Comparison of ENCODE assay signal across 7 mouse cellular contexts in genomic region chr7:44815721-44816469, GRCm38 (mm10). TPM values are rescaled to one million over a fixed set of nuclear protein-coding genes. Genes with fewer than 3 reads are reported as not detected.
DNase-seq lines count a peak whose midpoint lies in the region; ATAC-seq lines count a peak whose summit lies in the region.

Gene Nup62 (plus strand): TSS chr7:44816088.
Gene Il4i1 (plus strand): TSS chr7:44816387.

- H3K9ac ChIP-seq in embryonic facial prominence, embryonic 11.5 days (replicated peaks; ENCODE audit: low read length) = peak within 1 kb of the TSS; percentile 98
- H3K9ac ChIP-seq in midbrain, embryonic 13.5 days (replicated peaks) = peak within 1 kb of the TSS; percentile 92

- H3K9me3 ChIP-seq in embryonic facial prominence, embryonic 11.5 days (replicated peaks; ENCODE audit: control insufficient read depth, low read length) = no peaks in the 10 kb centered on the region
- H3K9me3 ChIP-seq in limb, embryonic 10.5 days (replicated peaks) = no peaks in the 10 kb centered on the region
- no peaks in the 10 kb centered on the region for H3K9me3 ChIP-seq in midbrain, embryonic 13.5 days

- H3K27ac ChIP-seq in embryonic facial prominence, embryonic 11.5 days (replicated peaks; ENCODE audit: low read depth, low read length) = peak within 1 kb of the TSS; percentile 97
- H3K27ac ChIP-seq in limb, embryonic 10.5 days = peak within 1 kb of the TSS; percentile 100
- peak within 1 kb of the TSS; percentile 93 for H3K27ac ChIP-seq in midbrain, embryonic 13.5 days

- H3K4me3 ChIP-seq in embryonic facial prominence, embryonic 11.5 days (ENCODE audit: low read depth, low read length) = peak within 1 kb of the TSS; percentile 61
- peak within 1 kb of the TSS; percentile 89 for H3K4me3 ChIP-seq in limb, embryonic 10.5 days
- H3K4me3 ChIP-seq in midbrain, embryonic 13.5 days (replicated peaks) = peak within 1 kb of the TSS; percentile 90

- ATAC-seq in embryonic facial prominence, embryonic 11.5 days (replicated peaks; ENCODE audit: insufficient number of reproducible peaks, low FRiP score, low TSS enrichment, low read depth) = peak; percentile 95
- ATAC-seq in granulocyte monocyte progenitor cell, adult 5-6 weeks (replicated peaks; ENCODE audit: poor library complexity, severe bottlenecking) = peak; percentile 86
- ATAC-seq in midbrain, embryonic 13.5 days = peak; percentile 96

- no peaks in the 10 kb centered on the region for H3K36me3 ChIP-seq in embryonic facial prominence, embryonic 11.5 days (replicated peaks; ENCODE audit: control insufficient read depth, insufficient read depth, low read depth, low read length)
- peaks cover 54% of the 10 kb centered on the region for H3K36me3 ChIP-seq in limb, embryonic 10.5 days
- peaks cover 5% of the 10 kb centered on the region for H3K36me3 ChIP-seq in midbrain, embryonic 13.5 days

- H3K4me2 ChIP-seq in embryonic facial prominence, embryonic 11.5 days (ENCODE audit: low read depth, low read length) = peak within 1 kb of the TSS; percentile 61
- H3K4me2 ChIP-seq in midbrain, embryonic 13.5 days (replicated peaks) = peak within 1 kb of the TSS; percentile 83

- no peaks in the 10 kb centered on the region for H3K27me3 ChIP-seq in embryonic facial prominence, embryonic 11.5 days (ENCODE audit: control insufficient read depth, insufficient read depth, low read length)
- H3K27me3 ChIP-seq in limb, embryonic 10.5 days (ENCODE audit: low read depth, poor library complexity, severe bottlenecking) = no peaks in the 10 kb centered on the region
- no peaks in the 10 kb centered on the region for H3K27me3 ChIP-seq in midbrain, embryonic 13.5 days

- H3K4me1 ChIP-seq in embryonic facial prominence, embryonic 11.5 days (ENCODE audit: control insufficient read depth, insufficient read depth, low read length) = peaks cover 14% of the 10 kb centered on the region
- peaks cover 47% of the 10 kb centered on the region for H3K4me1 ChIP-seq in limb, embryonic 10.5 days
- H3K4me1 ChIP-seq in midbrain, embryonic 13.5 days (replicated peaks) = peaks cover 49% of the 10 kb centered on the region

- peak; percentile 100 for DNase-seq in adrenal gland, postnatal 14 days
- peak; percentile 100 for DNase-seq in embryonic facial prominence, embryonic 11.5 days (ENCODE audit: low spot score)
- DNase-seq in kidney, adult 11 months = peak; percentile 99
- peak; percentile 100 for DNase-seq in limb, embryonic 10.5 days (ENCODE audit: low spot score)
- DNase-seq in spleen, adult 12 weeks (ENCODE audit: low spot score) = peak; percentile 94

- WGBS in embryonic facial prominence, embryonic 11.5 days = under 1% methylated on average over 57 of the region's 62 CpGs
- WGBS in limb, embryonic 10.5 days = under 1% methylated on average over 62 of the region's 62 CpGs
- WGBS in midbrain, embryonic 13.5 days = under 1% methylated on average over 62 of the region's 62 CpGs

RNA-seq across cellular contexts. Expression of gene Nup62, which starts in this region (rescaled TPM):
- total RNA-seq in adrenal gland, postnatal 14 days (2021) = 45.7 and 59.1 TPM in 2 replicates
- polyA plus RNA-seq in embryonic facial prominence, embryonic 11.5 days (2014; fragmentation: Nextera tagmentation; extraction: Ambion mirVana) = 66.9 and 72.6 TPM in 2 replicates
- 81.8 and 83.0 TPM in 2 replicates for total RNA-seq in granulocyte monocyte progenitor cell, adult 5-6 weeks (2014; fragmentation: Nextera tagmentation)
- total RNA-seq in granulocyte monocyte progenitor cell, adult 5-6 weeks (2017) = 120 and 167 TPM in 2 replicates
- polyA plus RNA-seq in limb, embryonic 10.5 days (2016; fragmentation: Nextera tagmentation; extraction: Ambion mirVana) = 174 and 181 TPM in 2 replicates
- 55.7 and 61.3 TPM in 2 replicates for polyA plus RNA-seq in midbrain, embryonic 13.5 days (2015; fragmentation: Nextera tagmentation; extraction: Ambion mirVana)

RNA-seq across cellular contexts. Expression of gene Il4i1, which starts in this region (rescaled TPM):
- 2.0 and 13.8 TPM in 2 replicates for total RNA-seq in adrenal gland, postnatal 14 days (2021)
- 0.52 and 1.9 TPM in 2 replicates for polyA plus RNA-seq in embryonic facial prominence, embryonic 11.5 days (2014; fragmentation: Nextera tagmentation; extraction: Ambion mirVana)
- 1.2 TPM in 1 of 2 replicates, not detected in the other for total RNA-seq in granulocyte monocyte progenitor cell, adult 5-6 weeks (2014; fragmentation: Nextera tagmentation)
- 0.15 and 0.22 TPM in 2 replicates for total RNA-seq in granulocyte monocyte progenitor cell, adult 5-6 weeks (2017)
- 0.89 and 0.94 TPM in 2 replicates for polyA plus RNA-seq in limb, embryonic 10.5 days (2016; fragmentation: Nextera tagmentation; extraction: Ambion mirVana)
- polyA plus RNA-seq in midbrain, embryonic 13.5 days (2015; fragmentation: Nextera tagmentation; extraction: Ambion mirVana) = 2.0 and 2.1 TPM in 2 replicates

Comparison
In these comparisons a context has a peak if more than half of its experiments do, and no peak if none do; other contexts are left out.
1. Peak in every context shown above with its lines: DNase-seq, ATAC-seq, H3K4me3 ChIP-seq and H3K27ac ChIP-seq.